Mouse (Mus musculus): ENCODE data around the gene Ptprd. TPM values are rescaled to one million over a fixed set of nuclear protein-coding genes. Genes with fewer than 3 reads are reported as not detected.

Gene Ptprd
- total RNA-seq, 2 experiments from 2014 or later: not detected

DNA sequence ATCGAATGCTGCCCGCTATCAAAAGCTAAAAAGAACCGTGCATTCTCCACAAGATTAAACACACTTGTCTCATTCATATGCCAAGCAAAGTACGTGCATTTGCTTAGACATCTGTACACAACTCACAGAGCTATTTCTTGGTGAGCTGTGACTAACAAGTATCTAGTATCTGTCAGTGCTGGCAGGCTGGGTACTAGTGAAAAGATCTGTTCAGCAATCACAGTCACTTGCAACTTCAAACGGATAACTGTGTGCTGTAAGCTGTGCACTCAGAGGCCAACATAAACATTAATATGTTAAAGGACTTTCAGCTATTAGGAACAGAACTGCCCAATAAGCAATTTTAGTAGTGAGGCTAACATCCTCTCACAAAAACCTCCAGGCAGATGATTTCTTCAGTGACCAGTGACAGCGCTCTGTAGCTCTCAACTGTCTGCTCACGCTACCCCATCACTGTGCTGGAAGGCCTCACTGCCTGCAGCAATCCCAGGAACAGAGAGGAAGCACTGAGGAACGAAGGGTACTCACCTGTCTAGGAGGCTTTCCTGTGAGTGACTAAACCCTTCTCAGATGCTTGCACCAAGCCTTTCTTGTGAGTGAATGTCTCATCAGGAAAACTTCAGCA lies 1918.9 kb downstream of the Ptprd start:
- ATAC-seq (replicated peaks; ENCODE audit: low FRiP score, poor library complexity, severe bottlenecking): no peak

- no peak for ATAC-seq (replicated peaks; ENCODE audit: low FRiP score, poor library complexity, severe bottlenecking)
Measured at GRCm38 (mm10) chr4:76290484-76290818, 1921.3 kb downstream of the Ptprd start.

GRCm38 (mm10) chr4:76289612-76290483 lies 1921.9 kb downstream of the Ptprd start:
- no peak for ATAC-seq (replicated peaks; ENCODE audit: low FRiP score, poor library complexity, severe bottlenecking)

GRCm38 (mm10) chr4:76286016-76286415 lies 1925.7 kb downstream of the Ptprd start:
- no peak for ATAC-seq (replicated peaks; ENCODE audit: low FRiP score, poor library complexity, severe bottlenecking)

GRCm38 (mm10) chr4:76282886-76283285 lies 1928.9 kb downstream of the Ptprd start:
- ATAC-seq (replicated peaks; ENCODE audit: low FRiP score, poor library complexity, severe bottlenecking): no peak

GRCm38 (mm10) chr4:76262727-76263126 lies 1949.0 kb downstream of the Ptprd start:
- ATAC-seq (replicated peaks; ENCODE audit: low FRiP score, poor library complexity, severe bottlenecking): no peak

DNA sequence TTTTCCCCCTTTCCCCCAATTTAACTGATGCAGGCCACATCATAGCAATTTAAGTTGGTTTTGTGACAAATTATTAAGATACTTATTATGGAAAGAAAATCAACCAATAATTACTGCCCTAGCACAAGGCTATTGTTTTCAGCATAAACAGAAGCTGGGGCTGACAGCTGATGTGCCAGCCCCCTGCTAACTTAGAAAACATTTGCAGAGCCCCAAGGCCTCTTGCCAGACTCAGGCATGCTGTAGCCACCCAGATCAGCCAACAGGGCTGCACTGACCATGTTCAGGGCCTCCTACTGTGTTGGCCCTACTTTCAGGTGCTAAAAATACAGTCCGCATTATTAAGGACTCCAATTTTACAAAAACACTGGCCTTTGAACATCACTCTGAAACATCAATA lies 1951.1 kb downstream of the Ptprd start:
- no peak for ATAC-seq (replicated peaks; ENCODE audit: low FRiP score, poor library complexity, severe bottlenecking)

DNA sequence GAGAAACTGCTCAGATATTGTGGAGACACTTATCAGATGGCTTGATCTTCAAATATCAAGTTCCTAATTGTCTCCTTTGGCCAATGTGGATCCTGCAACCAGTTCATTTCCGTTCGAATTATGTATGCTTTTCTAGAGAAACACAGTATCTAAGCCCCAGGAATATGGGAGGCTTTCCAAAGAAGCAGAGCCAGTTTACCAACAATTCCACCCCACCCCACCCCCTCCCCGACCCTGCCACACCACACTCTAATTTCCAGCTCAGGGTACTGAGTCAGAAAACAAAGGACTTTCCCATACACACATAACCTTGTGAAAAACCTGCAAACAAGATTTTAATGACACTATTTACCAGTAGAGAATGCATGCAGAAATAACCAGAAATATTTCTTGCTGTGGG lies 1951.5 kb downstream of the Ptprd start:
- ATAC-seq (replicated peaks; ENCODE audit: low FRiP score, poor library complexity, severe bottlenecking): no peak

- ATAC-seq (replicated peaks; ENCODE audit: low FRiP score, poor library complexity, severe bottlenecking): no peak
Measured at GRCm38 (mm10) chr4:76259636-76260035, 1952.1 kb downstream of the Ptprd start.

- ATAC-seq (replicated peaks; ENCODE audit: low FRiP score, poor library complexity, severe bottlenecking): no peak
Measured at GRCm38 (mm10) chr4:76244371-76244770, 1967.4 kb downstream of the Ptprd start.

DNA sequence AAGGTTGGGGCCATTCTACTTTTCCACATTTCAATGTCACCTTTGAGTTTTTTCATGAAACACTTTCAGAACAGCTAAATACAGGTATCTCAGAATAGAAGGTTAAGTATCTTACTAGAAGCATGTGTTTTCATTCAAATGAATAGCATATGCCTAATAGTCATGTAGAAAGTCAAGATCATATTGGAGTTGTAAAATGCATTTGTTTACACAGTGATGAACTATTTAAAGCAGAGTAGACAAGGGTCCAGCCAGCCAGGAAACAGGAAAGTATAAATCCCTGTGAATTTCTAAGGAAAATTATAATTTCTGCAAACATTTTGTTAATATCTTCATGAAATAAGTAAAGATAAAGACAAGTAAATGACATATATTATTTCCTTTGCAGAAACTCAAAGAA lies 1970.2 kb downstream of the Ptprd start:
- ATAC-seq (replicated peaks; ENCODE audit: low FRiP score, poor library complexity, severe bottlenecking): no peak

- ATAC-seq (replicated peaks; ENCODE audit: low FRiP score, poor library complexity, severe bottlenecking): no peak
Measured at GRCm38 (mm10) chr4:76241140-76241539, 1970.6 kb downstream of the Ptprd start.

- no peak for ATAC-seq (replicated peaks; ENCODE audit: low FRiP score, poor library complexity, severe bottlenecking)
Measured at GRCm38 (mm10) chr4:76239063-76239462, 1972.7 kb downstream of the Ptprd start.

- no peak for ATAC-seq (replicated peaks; ENCODE audit: low FRiP score, poor library complexity, severe bottlenecking)
Measured at GRCm38 (mm10) chr4:76238577-76238976, 1973.2 kb downstream of the Ptprd start.

DNA sequence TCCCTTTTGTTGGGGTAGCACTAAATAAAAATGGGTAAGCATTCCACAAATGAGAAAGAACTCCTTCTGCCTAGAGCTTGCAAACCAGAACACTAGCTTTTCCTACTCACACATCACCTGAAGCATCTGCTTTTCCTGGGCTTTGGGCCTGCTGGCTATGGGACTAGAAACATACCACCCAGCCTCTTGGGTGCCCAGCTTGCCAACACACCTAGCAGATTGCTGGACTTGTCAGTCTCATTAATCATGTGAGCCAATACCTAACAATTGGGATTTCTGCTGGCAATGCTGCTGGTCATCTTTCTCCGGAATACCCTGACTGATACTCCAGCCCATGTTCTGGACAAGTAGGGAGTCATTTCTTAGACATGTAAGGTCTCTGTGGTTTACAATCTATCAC lies 1973.9 kb downstream of the Ptprd start:
- no peak for ATAC-seq (replicated peaks; ENCODE audit: low FRiP score, poor library complexity, severe bottlenecking)

GRCm38 (mm10) chr4:76223720-76224119 lies 1988.0 kb downstream of the Ptprd start:
- no peak for ATAC-seq (replicated peaks; ENCODE audit: low FRiP score, poor library complexity, severe bottlenecking)

DNA sequence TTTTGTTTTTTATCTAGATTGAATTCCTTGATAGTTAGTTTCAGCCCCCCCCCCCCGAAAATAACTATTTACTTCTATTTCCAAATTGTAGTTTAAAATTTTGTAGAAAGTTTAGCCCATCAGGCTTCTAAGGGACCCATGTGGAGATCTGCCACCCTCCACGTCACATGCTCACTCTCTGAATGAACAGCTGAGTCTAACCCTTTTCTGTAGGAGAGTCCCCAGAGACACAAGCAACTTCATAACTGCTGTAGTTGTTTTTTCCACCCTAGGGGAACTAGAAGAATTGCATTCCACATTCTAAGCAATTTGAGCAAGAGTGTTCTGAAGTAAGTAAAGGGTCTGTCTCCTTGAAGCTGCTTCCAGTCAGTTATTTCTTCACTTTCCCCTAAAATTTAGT lies 1989.2 kb downstream of the Ptprd start:
- no peak for ATAC-seq (replicated peaks; ENCODE audit: low FRiP score, poor library complexity, severe bottlenecking)

DNA sequence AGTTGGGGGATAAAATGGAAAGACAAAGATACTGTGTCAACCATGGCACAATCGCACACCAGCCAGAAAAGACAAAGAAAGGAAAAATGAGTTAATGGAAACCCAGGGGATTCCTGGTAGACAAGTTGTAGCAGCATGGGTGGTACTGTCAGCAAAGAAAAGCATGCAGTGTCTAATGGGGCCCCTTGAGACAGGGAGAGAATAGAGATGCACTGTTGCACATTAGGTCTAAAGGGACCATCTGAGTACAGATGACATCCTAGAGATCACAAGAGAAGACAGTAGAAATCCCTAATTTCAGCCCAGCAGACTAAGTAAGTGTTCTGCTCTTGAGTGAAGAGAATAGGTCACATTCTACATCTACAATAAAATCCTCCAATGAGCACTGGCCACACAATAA lies 1993.7 kb downstream of the Ptprd start:
- ATAC-seq (replicated peaks; ENCODE audit: low FRiP score, poor library complexity, severe bottlenecking): no peak

GRCm38 (mm10) chr4:76215141-76215540 lies 1996.6 kb downstream of the Ptprd start:
- ATAC-seq (replicated peaks; ENCODE audit: low FRiP score, poor library complexity, severe bottlenecking): no peak

DNA sequence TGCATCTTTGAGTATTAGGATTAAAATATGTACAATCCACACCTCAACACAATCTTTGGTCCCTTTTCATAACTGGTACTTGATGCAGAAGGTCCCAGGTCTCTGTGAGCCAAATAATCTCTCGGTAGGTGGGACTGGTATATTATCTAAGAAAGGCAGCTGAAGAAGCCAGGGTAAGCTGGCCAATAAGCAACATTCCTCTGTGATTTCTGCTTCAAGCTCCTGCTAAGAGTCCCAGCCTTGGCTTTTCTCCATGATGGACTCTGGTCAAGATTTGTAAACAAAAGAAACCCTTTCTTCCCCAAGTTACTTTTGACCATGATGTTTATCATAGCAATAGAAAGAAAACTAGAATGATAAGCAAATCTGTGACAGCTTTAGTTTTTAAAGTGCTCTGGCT lies 2012.4 kb downstream of the Ptprd start:
- ATAC-seq (replicated peaks; ENCODE audit: low FRiP score, poor library complexity, severe bottlenecking): no peak

DNA sequence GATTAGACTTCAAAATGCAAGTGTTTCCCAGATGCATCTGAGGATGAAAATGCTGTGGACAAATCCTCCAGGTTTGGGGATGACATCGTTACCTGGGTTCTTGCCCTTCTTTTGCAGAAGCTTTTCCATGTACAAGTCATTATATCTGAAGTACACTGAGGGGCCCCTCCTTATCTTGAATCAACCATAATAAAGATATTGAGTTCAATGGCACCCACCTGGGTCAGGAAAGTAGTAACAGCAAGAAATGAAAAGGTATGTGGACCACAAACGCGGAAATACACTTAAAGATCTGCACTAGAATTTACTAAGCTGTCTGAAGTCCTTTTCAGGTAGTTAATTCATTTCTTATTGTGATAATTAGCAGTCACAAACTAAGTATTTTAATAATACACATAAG lies 2017.0 kb downstream of the Ptprd start:
- ATAC-seq (replicated peaks; ENCODE audit: low FRiP score, poor library complexity, severe bottlenecking): no peak

- no peak for ATAC-seq (replicated peaks; ENCODE audit: low FRiP score, poor library complexity, severe bottlenecking)
Measured at GRCm38 (mm10) chr4:76193496-76193895, 2018.3 kb downstream of the Ptprd start.

All from erythroid progenitor cell, adult 5-6 weeks (primary cell).